Mouse (Mus musculus) intestine, embryonic 14.5 days (tissue): ENCODE results near the gene Edaradd. TPM values are rescaled to one million over a fixed set of nuclear protein-coding genes. Genes with fewer than 3 reads are reported as not detected.

Experiments
- ATAC-seq: fragments of 200-750 bp; cut with Nextera tagmentation; replicated peaks from 2 replicates; pipeline ENCODE4 v1.8.0; 2017; ENCODE audit warnings: low read depth, moderate number of reproducible peaks, moderate TSS enrichment, moderate library complexity; ENCODE audit not compliant: low FRiP score, low TSS enrichment
- DNase-seq: peaks from one replicate; pipeline ENCODE4 v3.0.0-alpha.2; 2018; ENCODE audit warnings: low spot score
- H3K27ac ChIP-seq: fragments of 300-500 bp; sonication (generic); 2 replicates; pipeline ENCODE4 v1.5.1; 2014; ENCODE audit warnings: low read depth, mild to moderate bottlenecking, control low read depth
- H3K27me3 ChIP-seq: fragments of 300-500 bp; sonication (generic); replicated peaks from 2 replicates; pipeline ENCODE4 v1.6.1; 2014; ENCODE audit warnings: low read length, control low read depth; ENCODE audit not compliant: control insufficient read depth, insufficient read depth
- H3K36me3 ChIP-seq: fragments of 300-500 bp; sonication (generic); 2 replicates; pipeline ENCODE4 v1.6.1; 2014; ENCODE audit warnings: low read length, control low read depth; ENCODE audit not compliant: control insufficient read depth, insufficient read depth
- H3K4me1 ChIP-seq: fragments of 300-500 bp; sonication (generic); replicated peaks from 2 replicates; pipeline ENCODE4 v1.6.1; 2014; ENCODE audit warnings: low read length, control low read depth, mixed read lengths; ENCODE audit not compliant: control insufficient read depth, insufficient read depth
- H3K4me2 ChIP-seq: fragments of 300-500 bp; sonication (generic); 2 replicates; pipeline ENCODE4 v1.6.1; 2014; ENCODE audit warnings: low read length
- H3K4me3 ChIP-seq: fragments of 300-500 bp; sonication (generic); 2 replicates; pipeline ENCODE4 v1.5.1; 2014; ENCODE audit warnings: low read depth, low read length, control low read depth, mixed read lengths
- H3K9ac ChIP-seq: fragments of 300-500 bp; sonication (generic); 2 replicates; pipeline ENCODE4 v1.6.1; 2014; ENCODE audit warnings: mild to moderate bottlenecking, low read length
- H3K9me3 ChIP-seq: fragments of 300-500 bp; sonication (generic); 2 replicates; pipeline ENCODE4 v1.6.1; 2016; ENCODE audit warnings: low read length, control low read depth; ENCODE audit not compliant: control insufficient read depth
- WGBS: fragments of 180-500 bp; shearing (Covaris S2); extraction: QIAGEN DNeasy Blood & Tissue Kit; methylation state at CpG from one replicate; pipeline ENCODE4 v1.1.7; 2014; 5-methylcytosine and 5-hydroxymethylcytosine counted together
- polyA plus RNA-seq: library from polyadenylated mRNA; unstranded; fragments of >200 nt; fragmentation: Nextera tagmentation; extraction: Ambion mirVana; gene quantifications from 2 replicates; pipeline ENCODE4 v1.2.1, GENCODE M21; 2014

Edaradd gene
- polyA plus RNA-seq, 1 experiment from 2014 or later = 1.5 TPM

GRCm38 (mm10) chr13:12502665-12503237, 17.5 kb downstream of the Edaradd start:
- no peak overlapping the region for H3K9ac ChIP-seq
- DNase-seq = no peak
- H3K27ac ChIP-seq = no peak overlapping the region
- H3K4me2 ChIP-seq = no peak overlapping the region
- no peaks in the 10 kb centered on the region for H3K9me3 ChIP-seq
- no peaks in the 10 kb centered on the region for H3K4me1 ChIP-seq
- H3K27me3 ChIP-seq = no peaks in the 10 kb centered on the region
- ATAC-seq = no peak
- WGBS = 40% methylated on average over 4 of the region's 4 CpGs
- H3K4me3 ChIP-seq = no peak overlapping the region
- H3K36me3 ChIP-seq = no peaks in the 10 kb centered on the region

DNA sequence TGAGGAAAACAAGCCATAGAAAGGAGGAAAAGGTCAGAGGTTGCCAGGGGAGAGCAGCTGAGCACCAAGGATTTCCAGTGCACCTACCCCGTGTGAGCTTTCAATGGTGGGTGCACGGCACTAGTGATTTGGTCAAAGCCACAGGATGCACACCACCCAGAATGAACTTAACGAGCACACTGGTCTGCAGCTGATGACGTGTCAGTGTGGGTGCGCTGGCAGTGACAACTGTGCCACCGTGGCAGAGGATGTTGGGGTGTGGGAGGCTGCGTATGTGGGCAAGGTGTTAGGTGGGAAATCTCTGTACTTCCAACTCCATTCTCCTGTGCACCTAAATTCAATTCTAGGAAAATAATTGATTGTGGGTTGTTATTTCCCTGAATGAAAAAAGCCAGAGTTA, 21.1 kb downstream of the Edaradd start:
- Histone ChIP-seq H3K9ac (no peak overlapping the region), H3K4me1 (no peaks in the 10 kb centered on the region), H3K4me3 (no peak overlapping the region), H3K9me3 (no peaks in the 10 kb centered on the region), H3K27me3 (no peaks in the 10 kb centered on the region), H3K36me3 (no peaks in the 10 kb centered on the region), H3K27ac (no peak overlapping the region), H3K4me2 (no peak overlapping the region)
- DNase-seq (no peak), ATAC-seq (no peak)
- 86% methylated on average over 7 of the region's 7 CpGs for WGBS

DNA sequence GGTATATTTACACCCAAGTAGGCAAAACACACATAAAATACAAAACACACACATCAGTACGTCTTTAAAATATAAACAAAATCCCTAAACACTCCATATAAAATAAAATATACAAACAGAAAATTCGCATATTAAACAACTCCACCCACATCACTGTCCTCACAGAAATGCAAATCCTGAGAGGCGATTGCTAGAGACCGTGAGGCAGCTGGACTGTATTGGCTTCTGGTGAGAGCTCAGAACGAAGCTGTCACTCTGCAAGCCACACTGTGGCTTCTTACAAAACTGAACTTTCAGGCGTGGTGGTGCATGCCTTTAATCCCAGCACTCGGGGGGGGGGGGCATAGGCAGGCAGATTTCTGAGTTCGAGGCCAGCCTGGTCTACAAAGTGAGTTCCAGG, 22.4 kb downstream of the Edaradd start:
- WGBS = 59% methylated on average over 8 of the region's 8 CpGs
- Histone ChIP-seq H3K27ac (no peak overlapping the region), H3K4me3 (no peak overlapping the region), H3K9ac (no peak overlapping the region), H3K4me2 (no peak overlapping the region), H3K27me3 (no peaks in the 10 kb centered on the region), H3K4me1 (no peaks in the 10 kb centered on the region), H3K9me3 (no peaks in the 10 kb centered on the region), H3K36me3 (no peaks in the 10 kb centered on the region)
- no peak for ATAC-seq
- DNase-seq = no peak

DNA sequence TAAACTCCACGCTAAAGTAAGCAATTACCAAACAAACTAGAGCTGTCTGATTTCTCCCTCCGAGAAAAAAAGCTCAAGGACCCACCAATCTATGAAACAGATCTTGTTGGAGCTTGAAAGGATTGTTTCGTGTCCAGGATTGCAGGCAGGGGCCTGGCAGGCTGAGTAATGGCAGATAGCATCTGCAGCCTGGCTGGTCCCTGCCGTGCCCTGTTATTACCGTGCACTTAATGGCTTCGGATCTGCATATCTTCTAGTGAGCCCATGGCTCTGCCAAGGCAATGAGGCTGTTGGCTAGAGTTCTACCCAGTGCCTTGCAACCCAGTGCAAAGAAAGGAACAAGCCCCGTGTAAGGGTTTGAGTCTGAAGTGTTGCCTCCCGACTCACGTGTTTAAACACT, 25.5 kb downstream of the Edaradd start:
- Histone ChIP-seq H3K27ac (no peak overlapping the region), H3K9ac (no peak overlapping the region), H3K9me3 (no peaks in the 10 kb centered on the region), H3K36me3 (no peaks in the 10 kb centered on the region), H3K4me1 (no peaks in the 10 kb centered on the region), H3K27me3 (no peaks in the 10 kb centered on the region), H3K4me2 (no peak overlapping the region), H3K4me3 (no peak overlapping the region)
- 75% methylated on average over 9 of the region's 9 CpGs for WGBS
- ATAC-seq (no peak), DNase-seq (no peak)

DNA sequence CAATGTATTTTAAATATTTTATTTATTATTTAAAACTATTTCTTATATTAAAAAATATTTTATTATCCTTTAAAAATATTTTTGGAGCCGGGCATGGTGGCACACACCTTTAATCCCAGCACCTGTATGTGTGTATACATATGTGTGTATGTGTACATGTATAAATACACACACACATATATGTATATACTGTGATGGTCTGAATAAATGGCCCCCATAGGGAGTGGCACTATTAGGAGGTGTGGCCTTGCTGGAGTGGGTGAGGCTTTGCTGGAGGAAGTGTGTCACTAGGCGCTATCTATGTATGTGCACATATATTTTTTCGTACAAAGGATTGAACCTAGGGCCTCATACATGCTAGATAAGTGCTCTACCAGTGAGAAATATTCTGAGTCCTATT, 27.7 kb downstream of the Edaradd start:
- Histone ChIP-seq H3K4me3 (no peak overlapping the region), H3K27ac (no peak overlapping the region), H3K9ac (no peak overlapping the region), H3K4me1 (no peaks in the 10 kb centered on the region), H3K4me2 (no peak overlapping the region), H3K36me3 (no peaks in the 10 kb centered on the region), H3K9me3 (no peaks in the 10 kb centered on the region), H3K27me3 (no peaks in the 10 kb centered on the region)
- no peak for DNase-seq
- 93% methylated on average over 3 of the region's 3 CpGs for WGBS
- ATAC-seq = no peak

- no peaks in the 10 kb centered on the region for H3K9me3 ChIP-seq
- H3K9ac ChIP-seq = no peak overlapping the region
- H3K27ac ChIP-seq = no peak overlapping the region
- ATAC-seq = no peak
- H3K27me3 ChIP-seq = no peaks in the 10 kb centered on the region
- H3K4me1 ChIP-seq = no peaks in the 10 kb centered on the region
- WGBS = 86% methylated on average over 7 of the region's 7 CpGs
- H3K4me2 ChIP-seq = no peak overlapping the region
- no peak for DNase-seq
- no peaks in the 10 kb centered on the region for H3K36me3 ChIP-seq
- H3K4me3 ChIP-seq = no peak overlapping the region
Measured at GRCm38 (mm10) chr13:12485640-12486039, 34.6 kb downstream of the Edaradd start.

DNA sequence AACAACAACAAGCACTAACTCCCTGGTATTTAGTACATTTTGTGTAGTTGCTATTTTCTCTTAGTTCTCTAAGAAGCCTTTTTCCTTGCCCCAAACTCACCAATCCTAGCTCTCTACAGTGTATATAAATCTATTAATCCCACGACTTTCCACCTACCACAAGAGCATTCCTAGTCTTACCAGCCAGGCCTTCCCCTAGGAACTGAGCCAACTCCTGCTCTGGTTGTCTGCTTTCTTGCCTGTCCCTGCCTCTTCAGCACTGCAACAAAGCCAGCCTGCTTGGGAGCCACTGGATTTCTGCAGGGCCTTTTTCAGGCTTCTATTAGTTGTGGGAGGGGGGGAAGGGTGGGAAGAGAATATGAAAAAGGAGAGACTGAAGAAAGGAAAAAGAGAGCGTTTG, 35.0 kb downstream of the Edaradd start:
- no peak overlapping the region for H3K9ac ChIP-seq
- H3K36me3 ChIP-seq = no peaks in the 10 kb centered on the region
- 59% methylated on average over 2 of the region's 2 CpGs for WGBS
- no peaks in the 10 kb centered on the region for H3K4me1 ChIP-seq
- no peak overlapping the region for H3K4me2 ChIP-seq
- DNase-seq (no peak), ATAC-seq (no peak)
- no peak overlapping the region for H3K27ac ChIP-seq
- H3K27me3 ChIP-seq = no peaks in the 10 kb centered on the region
- H3K9me3 ChIP-seq = no peaks in the 10 kb centered on the region
- no peak overlapping the region for H3K4me3 ChIP-seq

- Histone ChIP-seq H3K27ac (no peak overlapping the region), H3K27me3 (no peaks in the 10 kb centered on the region), H3K36me3 (no peaks in the 10 kb centered on the region), H3K9ac (no peak overlapping the region), H3K4me2 (no peak overlapping the region), H3K9me3 (no peaks in the 10 kb centered on the region), H3K4me3 (no peak overlapping the region), H3K4me1 (no peaks in the 10 kb centered on the region)
- no peak for DNase-seq
- ATAC-seq = peak; percentile 54
- 62% methylated on average over 6 of the region's 6 CpGs for WGBS
Measured at GRCm38 (mm10) chr13:12479802-12480201, 40.4 kb downstream of the Edaradd start.

DNA sequence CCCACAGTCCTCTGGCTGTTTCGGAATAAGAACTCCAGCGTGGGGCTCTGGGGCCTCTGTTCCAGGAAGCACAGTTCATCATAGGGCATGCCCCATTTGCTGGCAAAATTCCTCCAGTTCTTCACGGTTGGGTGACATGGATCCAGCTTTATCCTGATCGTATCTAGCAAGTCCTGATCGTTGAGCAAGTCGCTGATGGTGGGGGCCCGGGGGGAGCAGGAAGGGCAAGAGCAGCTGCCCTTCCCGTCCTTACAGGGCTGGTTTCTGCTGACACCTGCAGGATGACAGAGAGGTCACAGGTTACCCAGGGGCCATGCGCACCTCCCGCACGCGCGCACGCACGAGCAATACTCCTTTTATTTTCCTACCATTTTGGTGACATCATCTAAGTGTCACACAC, 41.9 kb downstream of the Edaradd start:
- Histone ChIP-seq H3K9me3 (no peaks in the 10 kb centered on the region), H3K4me1 (no peaks in the 10 kb centered on the region), H3K4me3 (no peak overlapping the region), H3K27me3 (no peaks in the 10 kb centered on the region), H3K36me3 (no peaks in the 10 kb centered on the region), H3K4me2 (no peak overlapping the region), H3K27ac (no peak overlapping the region), H3K9ac (no peak overlapping the region)
- ATAC-seq = no peak
- 78% methylated on average over 15 of the region's 15 CpGs for WGBS
- DNase-seq = no peak
